Mouse (Mus musculus): ENCODE measurements at regions not wholly inside any gene's neighbourhood (a gene's known extent, or its start where the extent isn't known, plus 50 kb on each side); places are given as distances from the start of the nearest gene placed in this dataset.

GRCm38 (mm10) chr13:107531026-107531425, 509.1 kb upstream of the Kif2a start:
- no peak for TF ChIP-seq CTCF (IDR thresholded peaks at IDR 0.05; ENCODE audit: borderline replicate concordance, extremely low read depth, insufficient read depth, insufficient read length)
- no peak for TF ChIP-seq POLR2A (IDR thresholded peaks at IDR 0.05; ENCODE audit: borderline replicate concordance, extremely low read depth, insufficient read depth, insufficient read length, poor library complexity, severe bottlenecking)

Data from brain, embryonic 14.5 days (tissue).